In genomic region chr2:27986751-27987150, GRCm38 (mm10) we compare ENCODE assay signal across 20 mouse cellular contexts.
"Had no signal": no experiment of that assay in that cellular context is flagged by ENCODE, and none has a peak within 500 bp of the region (broad histone marks: within the 10 kb centered on the region; RNA-seq: fewer than 3 reads in every experiment).

No protein-coding gene starts in this region.

- H3K36me3 ChIP-seq: midbrain, embryonic 12.5 days; midbrain, embryonic 15.5 days; neural tube, embryonic 13.5 days had no signal

- H3K9me3 ChIP-seq: lung, embryonic 15.5 days; midbrain, embryonic 12.5 days; midbrain, embryonic 15.5 days; neural tube, embryonic 13.5 days; stomach, embryonic 15.5 days had no signal

- DNase-seq: kidney, adult 18-20 months; kidney, adult 9 months; kidney, postnatal 14 days; kidney, postnatal 4 days; lung, adult 18-20 months; lung, postnatal 10 days; lung, postnatal 36 days; retina, postnatal 1 day; right cerebral cortex, postnatal 25 days; spleen, adult 18-20 months; thymus, postnatal 25 days had no signal

- H3K4me2 ChIP-seq: lung, embryonic 15.5 days; midbrain, embryonic 12.5 days; midbrain, embryonic 15.5 days; neural tube, embryonic 13.5 days; stomach, embryonic 15.5 days had no signal

- H3K4me3 ChIP-seq: lung, embryonic 15.5 days; midbrain, embryonic 12.5 days; midbrain, embryonic 15.5 days; myocyte; neural tube, embryonic 13.5 days; stomach, embryonic 15.5 days had no signal

- H3K27ac ChIP-seq: hindbrain, postnatal 0 days; lung, embryonic 15.5 days; midbrain, embryonic 12.5 days; midbrain, embryonic 15.5 days; neural tube, embryonic 13.5 days; stomach, embryonic 15.5 days had no signal

- H3K4me1 ChIP-seq: neural tube, embryonic 13.5 days had no signal

- ATAC-seq: hindbrain, postnatal 0 days; inflammation-experienced regulatory T-cells, adult 6 months; intestine, embryonic 16.5 days; midbrain, embryonic 15.5 days had no signal

- H3K9ac ChIP-seq: lung, embryonic 15.5 days; midbrain, embryonic 12.5 days; midbrain, embryonic 15.5 days; neural tube, embryonic 13.5 days; stomach, embryonic 15.5 days had no signal

- H3K27me3 ChIP-seq: lung, embryonic 15.5 days; midbrain, embryonic 12.5 days; midbrain, embryonic 15.5 days; neural tube, embryonic 13.5 days; stomach, embryonic 15.5 days had no signal
